Mouse (Mus musculus): ENCODE data around the gene Iqcn.

Iqcn gene

GRCm38 (mm10) chr8:70703287-70703686 is at the start of gene Iqcn:
Iqcn (plus strand) TSS chr8:70703457.
- DNase-seq (ENCODE audit: low spot score), result no peak

- no peak for DNase-seq (ENCODE audit: low spot score)
Observed at GRCm38 (mm10) chr8:70654121-70654520, 49.1 kb upstream of the Iqcn start.

DNA sequence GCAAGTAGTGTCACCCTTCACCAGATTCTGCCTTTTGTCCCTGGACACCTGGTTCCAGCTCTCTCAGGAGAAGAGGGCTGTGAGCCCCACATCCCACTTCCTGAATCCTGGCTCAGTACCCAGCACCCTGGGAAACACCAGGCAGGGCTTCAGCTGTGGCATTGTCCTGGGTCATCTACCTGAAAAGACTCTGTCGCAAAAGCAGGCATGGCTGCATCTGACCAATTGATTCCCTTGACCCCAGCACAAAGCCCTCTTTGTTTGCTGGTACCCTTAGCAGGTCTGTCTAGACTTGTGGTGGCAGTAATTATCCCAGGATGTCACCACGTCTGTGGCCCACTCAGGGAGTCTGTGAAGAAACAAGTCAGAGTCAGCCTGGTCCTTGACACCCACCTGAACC is 47.8 kb upstream of the Iqcn start:
- no peak for DNase-seq (ENCODE audit: low spot score)

DNA sequence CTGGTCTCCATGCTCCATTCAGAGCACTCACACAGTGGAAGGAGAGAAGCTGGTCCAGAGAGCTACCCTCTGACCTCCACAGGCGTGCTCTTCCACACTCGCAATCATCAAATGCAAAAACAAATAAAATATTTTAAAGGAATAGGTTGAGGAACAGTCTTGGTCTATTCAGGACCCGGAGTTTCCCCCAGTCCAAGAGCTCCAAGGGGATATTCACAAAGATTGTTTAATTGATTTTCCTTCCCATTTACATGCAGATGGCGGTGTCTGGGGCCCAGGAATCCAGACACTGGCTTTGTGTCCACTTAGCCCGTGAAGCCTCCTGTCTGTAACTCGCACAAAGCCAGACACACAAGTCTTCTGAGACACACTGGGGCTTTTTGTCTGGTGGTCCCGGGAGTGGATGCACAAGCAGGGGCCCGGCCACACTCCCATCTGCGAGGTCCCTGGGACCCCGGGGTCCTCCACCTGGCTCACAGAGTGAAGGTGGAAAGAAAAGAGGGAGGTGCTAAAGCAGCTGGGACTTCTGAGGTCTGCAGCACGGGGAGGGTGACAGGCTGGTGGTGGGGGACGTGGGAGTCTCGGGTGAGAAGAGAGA is 47.0 kb upstream of the Iqcn start:
- DNase-seq (ENCODE audit: low spot score), result no peak

DNA sequence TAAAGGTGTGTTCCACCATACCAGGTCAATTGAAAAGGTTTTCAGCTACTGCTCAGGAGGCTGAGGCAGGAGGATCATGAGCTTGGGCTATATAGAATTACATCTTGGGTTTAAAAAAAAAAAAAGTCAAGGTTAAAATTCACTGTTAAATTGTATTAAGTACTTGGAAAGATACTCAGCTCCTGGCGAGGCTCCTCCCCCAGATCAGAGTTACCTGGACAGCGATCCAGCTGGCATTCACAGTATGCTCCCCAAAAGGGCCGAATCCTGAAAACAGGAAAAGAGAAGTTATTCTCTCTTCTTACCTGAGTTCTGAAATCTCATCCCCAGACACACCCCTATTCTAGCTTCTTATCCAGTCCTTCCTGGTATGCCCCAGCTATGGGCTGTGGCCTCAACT is 46.0 kb upstream of the Iqcn start:
- DNase-seq (ENCODE audit: low spot score), result no peak

GRCm38 (mm10) chr8:70657739-70658138 is 45.5 kb upstream of the Iqcn start:
- DNase-seq (ENCODE audit: low spot score), result no peak

DNA sequence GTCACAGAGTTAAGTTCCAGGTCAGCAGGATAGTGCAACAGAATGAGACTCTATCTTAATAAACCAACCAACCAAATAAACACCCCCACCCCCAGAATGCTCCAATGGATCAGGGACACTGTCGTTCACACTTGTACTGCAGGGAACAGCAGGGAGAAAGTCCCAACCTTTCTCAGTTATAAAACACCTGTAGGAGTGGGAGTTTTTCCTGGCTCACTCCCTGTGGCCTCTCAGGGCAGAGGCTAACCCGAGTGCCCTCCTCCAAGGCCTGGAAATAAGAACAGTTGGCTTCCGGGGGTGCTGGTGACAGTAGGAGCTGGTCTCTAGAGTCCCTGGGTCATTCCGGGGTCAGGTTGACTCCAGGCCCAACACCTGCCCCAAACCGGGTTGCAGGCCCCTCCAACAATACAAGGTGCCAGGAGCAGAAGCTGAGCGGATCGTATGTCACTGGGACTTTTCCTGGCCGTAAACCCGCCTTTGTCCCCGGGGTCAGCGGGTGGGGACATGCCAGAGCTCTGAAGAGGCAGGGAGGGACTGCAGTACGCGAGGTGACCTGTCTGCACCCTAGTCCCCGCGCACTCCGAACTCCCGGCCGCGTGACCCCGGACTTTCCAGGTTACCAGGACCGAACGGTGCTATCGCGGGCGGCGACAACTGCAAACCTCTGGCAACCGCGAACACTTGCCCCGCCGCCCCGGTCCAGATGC is 44.2 kb upstream of the Iqcn start:
- DNase-seq (ENCODE audit: low spot score), result no peak

DNA sequence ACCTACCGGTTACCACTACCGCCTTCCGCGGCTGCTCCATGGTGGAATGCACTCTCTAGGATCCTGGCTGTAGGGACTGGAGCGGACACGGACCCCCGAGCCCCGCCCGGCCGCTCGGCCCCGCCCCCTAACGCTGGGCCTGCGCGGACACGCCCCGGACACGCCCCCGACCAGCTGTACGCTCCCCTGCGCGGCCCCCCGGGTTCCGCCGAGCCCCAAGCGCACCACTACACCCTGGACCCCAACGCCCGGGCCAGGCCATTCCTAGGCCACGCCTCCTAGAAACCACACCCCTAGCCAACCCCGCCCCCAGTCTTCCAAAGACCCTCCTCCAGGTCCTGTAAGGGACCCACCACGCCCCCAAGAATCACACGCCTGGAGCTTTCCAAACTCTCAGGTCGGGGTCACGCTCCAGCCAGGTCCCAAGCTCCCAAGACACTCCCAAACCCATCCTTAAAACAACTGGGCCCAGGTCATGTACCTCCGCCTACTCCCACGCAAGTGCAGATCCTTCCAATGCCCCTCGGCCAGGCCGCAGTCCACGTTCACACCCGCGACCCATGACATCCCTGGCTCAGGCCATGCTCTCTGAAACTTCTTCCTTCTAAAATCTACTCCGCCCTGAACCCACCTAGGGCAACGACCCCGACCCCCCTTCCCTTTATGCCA is 43.5 kb upstream of the Iqcn start:
- DNase-seq (ENCODE audit: low spot score), result peak; percentile 58

GRCm38 (mm10) chr8:70660273-70660725 is 43.0 kb upstream of the Iqcn start, which contains the start of gene Pgpep1:
Pgpep1 (minus strand) TSS chr8:70660388.
- no peak for DNase-seq (ENCODE audit: low spot score)

DNA sequence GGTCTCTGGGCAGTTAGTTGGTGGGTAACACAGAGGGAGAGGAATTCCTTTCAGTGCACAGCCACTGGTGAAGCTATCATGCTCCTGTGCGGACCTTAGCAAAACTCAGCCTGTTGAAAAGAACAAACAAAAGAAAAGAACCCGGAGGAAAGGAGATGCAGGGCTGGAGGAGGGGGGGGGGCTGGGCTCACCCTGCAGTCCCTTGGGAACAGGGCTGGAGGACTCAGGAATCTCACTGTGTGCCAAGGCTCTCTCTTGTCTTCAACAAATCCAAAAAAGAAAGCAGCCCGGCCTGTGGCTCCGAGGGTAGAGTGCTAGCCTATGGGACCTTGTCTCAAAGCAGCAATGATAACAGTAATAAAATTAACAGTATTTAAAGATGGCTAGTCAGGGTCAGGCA is 39.6 kb upstream of the Iqcn start:
- DNase-seq (ENCODE audit: low spot score), result no peak

DNA sequence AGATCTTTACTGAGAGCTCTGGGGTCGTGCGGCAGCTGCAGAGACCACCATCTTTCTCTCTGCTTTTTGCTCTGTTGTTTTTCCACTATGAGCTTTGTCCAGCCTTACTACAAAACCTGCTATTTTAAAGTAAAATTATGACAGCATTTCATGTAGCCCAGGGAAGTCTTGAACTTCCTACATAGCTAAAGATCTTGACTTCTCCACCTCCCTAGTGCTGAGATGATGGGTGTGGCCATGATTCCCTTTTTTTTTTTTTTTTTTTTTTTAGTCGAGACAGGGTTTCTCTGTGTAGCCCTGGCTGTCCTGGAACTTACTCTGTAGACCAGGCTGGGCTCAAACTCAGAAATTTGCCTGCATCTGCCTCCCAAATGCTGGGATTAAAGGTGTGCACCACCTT is 38.6 kb upstream of the Iqcn start:
- no peak for DNase-seq (ENCODE audit: low spot score)

- no peak for DNase-seq (ENCODE audit: low spot score)
Observed at GRCm38 (mm10) chr8:70665599-70665998, 37.7 kb upstream of the Iqcn start.

DNA sequence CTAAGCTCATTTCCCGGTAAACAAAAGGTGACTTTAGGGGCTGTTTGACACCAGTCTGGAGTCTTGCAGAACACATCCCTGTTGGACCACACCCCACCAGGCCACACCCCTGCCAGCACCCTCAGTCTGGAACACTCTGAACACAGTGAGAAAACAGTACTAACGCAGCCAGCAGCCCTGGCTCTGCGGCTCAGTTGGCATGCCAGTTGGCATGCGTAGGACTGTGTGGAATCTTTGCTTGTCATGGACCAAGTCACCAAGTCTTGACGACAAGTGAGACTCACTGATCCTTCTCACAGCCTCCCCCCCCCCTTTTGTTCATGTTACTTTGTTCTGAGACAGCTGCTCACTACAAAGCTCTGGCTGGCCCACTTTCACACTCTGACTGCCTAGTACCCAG is 36.2 kb upstream of the Iqcn start:
- no peak for DNase-seq (ENCODE audit: low spot score)

GRCm38 (mm10) chr8:70671615-70672324 is 31.5 kb upstream of the Iqcn start:
- DNase-seq (ENCODE audit: low spot score), result no peak

DNA sequence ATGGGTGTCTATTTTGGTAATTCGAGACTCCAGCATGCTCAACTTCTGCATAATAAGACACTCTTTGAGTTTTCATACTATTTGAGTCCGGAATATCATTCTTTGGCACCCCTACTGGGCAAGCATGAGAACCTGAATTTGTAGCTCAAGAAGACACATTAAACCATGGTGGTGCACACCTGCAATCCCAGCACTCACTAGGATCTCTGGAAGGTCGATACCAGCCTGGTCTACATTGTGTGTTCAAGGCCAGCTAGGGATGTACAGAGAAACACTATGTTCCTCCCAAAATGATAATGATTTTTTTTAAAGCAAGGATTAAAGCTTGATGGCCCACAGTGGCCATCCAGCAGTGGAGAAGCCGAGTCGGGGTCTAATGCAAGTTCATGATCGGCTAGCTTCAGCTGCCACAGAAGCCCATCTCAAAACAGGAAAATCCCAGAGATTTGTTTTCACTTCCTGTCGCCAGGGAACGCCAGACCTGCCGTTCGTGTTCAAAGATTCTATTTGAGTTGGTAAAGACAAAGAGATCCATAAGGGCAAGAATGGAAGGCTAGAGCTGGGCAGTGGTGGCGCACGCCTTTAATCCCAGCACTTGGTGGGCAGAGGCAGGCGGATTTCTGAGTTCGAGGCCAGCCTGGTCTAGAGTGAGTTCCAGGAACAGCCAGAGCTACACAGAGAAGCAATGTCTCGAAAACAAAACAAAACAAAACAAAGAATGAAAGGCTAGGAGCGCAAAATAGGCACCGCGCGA is 30.8 kb upstream of the Iqcn start:
- no peak for DNase-seq (ENCODE audit: low spot score)

DNA sequence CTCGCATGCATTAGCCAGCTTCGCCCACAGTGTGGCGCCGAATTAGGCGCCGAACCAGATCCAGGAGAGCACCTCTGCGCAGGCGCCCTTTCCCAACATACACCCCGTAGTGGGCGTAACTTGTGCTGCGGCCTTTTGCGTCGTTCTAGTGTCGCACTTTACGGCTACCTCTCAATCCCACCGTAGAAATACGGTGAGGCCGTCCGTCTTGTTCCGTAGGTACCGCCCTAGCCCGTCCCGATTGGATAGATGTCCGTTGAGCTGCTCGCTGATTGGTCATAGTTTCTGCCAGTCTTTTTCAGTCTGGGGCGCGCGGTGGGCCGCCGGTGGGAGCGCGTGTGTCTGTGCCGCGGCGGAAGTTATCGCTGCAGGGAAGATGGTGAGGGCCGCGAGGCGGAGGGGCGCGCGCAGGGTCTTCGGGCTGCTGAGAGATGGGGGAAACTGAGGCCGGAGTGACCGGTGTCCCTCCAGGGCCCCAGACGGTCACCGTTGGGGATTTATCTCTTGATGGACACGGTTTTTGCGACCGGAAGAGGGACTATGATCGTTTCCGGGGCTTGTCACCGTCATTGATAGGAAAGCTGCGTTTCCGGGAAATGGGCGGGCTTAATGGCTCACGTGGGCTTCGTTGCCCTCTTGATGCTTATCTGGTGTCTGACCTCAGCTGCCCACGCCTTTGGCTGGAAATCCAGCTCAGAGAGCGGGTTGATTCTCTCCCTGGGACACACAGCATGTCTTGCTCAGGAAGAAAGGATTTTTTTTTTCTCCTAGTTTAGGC is 30.0 kb upstream of the Iqcn start, which contains the start of gene Lsm4:
TSS of gene Lsm4 (plus strand) at position 170 of the 778 bp plus-strand sequence.
- DNase-seq (ENCODE audit: low spot score), result peak; percentile 98

- no peak for DNase-seq (ENCODE audit: low spot score)
Observed at GRCm38 (mm10) chr8:70674109-70674508, 29.1 kb upstream of the Iqcn start.

DNA sequence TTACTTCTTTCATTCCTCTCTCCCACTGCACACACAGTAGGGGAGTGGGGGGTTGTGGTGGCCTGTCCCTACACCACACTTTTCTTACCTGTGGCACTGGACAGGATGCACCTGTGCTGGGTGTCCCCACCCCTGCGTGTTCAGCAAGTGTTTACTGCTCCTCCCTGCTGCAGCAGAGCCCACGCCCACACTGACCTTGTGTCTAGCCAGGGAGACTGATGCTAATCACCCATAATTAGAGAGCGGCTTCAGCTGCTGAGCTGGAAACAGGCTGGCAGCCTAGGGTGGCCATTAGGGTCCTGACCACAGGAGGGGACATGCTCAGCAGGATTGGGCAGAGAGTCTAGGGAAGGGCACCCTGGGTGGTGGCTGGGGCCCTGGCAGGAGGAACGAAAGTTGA is 28.5 kb upstream of the Iqcn start:
- DNase-seq (ENCODE audit: low spot score), result no peak

GRCm38 (mm10) chr8:70675336-70675735 is 27.9 kb upstream of the Iqcn start:
- DNase-seq (ENCODE audit: low spot score), result peak; percentile 75

GRCm38 (mm10) chr8:70677451-70678080 is 25.7 kb upstream of the Iqcn start:
- no peak for DNase-seq (ENCODE audit: low spot score)

GRCm38 (mm10) chr8:70678679-70679078 is 24.6 kb upstream of the Iqcn start:
- no peak for DNase-seq (ENCODE audit: low spot score)
